Mouse (Mus musculus): Measurements from ENCODE around the gene Erp29. TPM values are rescaled to one million over a fixed set of nuclear protein-coding genes. Genes with fewer than 3 reads are reported as not detected.

Erp29 gene
- polyA plus RNA-seq, 1 experiment from 2014 or later = 140 TPM

GRCm38 (mm10) chr5:121443548-121443947, 8.8 kb downstream of the Erp29 start:
- 95% methylated on average over 3 of the region's 3 CpGs for WGBS
- Histone ChIP-seq H3K27me3 (ENCODE audit: control insufficient read depth, insufficient read depth, low read length) (no peaks in the 10 kb centered on the region), H3K4me2 (replicated peaks; ENCODE audit: low read depth, low read length) (no peak overlapping the region)

GRCm38 (mm10) chr5:121438756-121439155, 13.6 kb downstream of the Erp29 start:
- H3K27me3 ChIP-seq (ENCODE audit: control insufficient read depth, insufficient read depth, low read length) = no peaks in the 10 kb centered on the region
- no peak overlapping the region for H3K4me2 ChIP-seq (replicated peaks; ENCODE audit: low read depth, low read length)
- no peak for ATAC-seq (ENCODE audit: insufficient number of reproducible peaks, insufficient read depth, low FRiP score, low read depth)
- no peak overlapping the region for H3K27ac ChIP-seq (ENCODE audit: low read length)
- H3K9me3 ChIP-seq (ENCODE audit: control insufficient read depth, low read depth, low read length) = no peaks in the 10 kb centered on the region
- H3K9ac ChIP-seq (replicated peaks; ENCODE audit: low read depth, low read length) = no peak overlapping the region
- H3K4me3 ChIP-seq (ENCODE audit: low read depth, low read length) = no peak overlapping the region
- H3K36me3 ChIP-seq (ENCODE audit: control insufficient read depth, insufficient read depth, low read length) = peaks cover 82% of the 10 kb centered on the region
- no peaks in the 10 kb centered on the region for H3K4me1 ChIP-seq (ENCODE audit: control insufficient read depth, insufficient read depth, low read length)
- WGBS = 91% methylated on average over 11 of the region's 11 CpGs

More at GRCm38 (mm10) chr5:121443548-121443947, 8.8 kb downstream of the Erp29 start:
- Histone ChIP-seq H3K9me3 (ENCODE audit: control insufficient read depth, low read depth, low read length) (no peaks in the 10 kb centered on the region), H3K36me3 (ENCODE audit: control insufficient read depth, insufficient read depth, low read length) (peaks cover 83% of the 10 kb centered on the region), H3K4me1 (ENCODE audit: control insufficient read depth, insufficient read depth, low read length) (no peaks in the 10 kb centered on the region), H3K4me3 (ENCODE audit: low read depth, low read length) (no peak overlapping the region), H3K27ac (ENCODE audit: low read length) (no peak overlapping the region), H3K9ac (replicated peaks; ENCODE audit: low read depth, low read length) (no peak overlapping the region)
- ATAC-seq (ENCODE audit: insufficient number of reproducible peaks, insufficient read depth, low FRiP score, low read depth) = no peak

- Histone ChIP-seq H3K27ac (ENCODE audit: low read length) (no peak overlapping the region), H3K36me3 (ENCODE audit: control insufficient read depth, insufficient read depth, low read length) (peaks cover 84% of the 10 kb centered on the region), H3K27me3 (ENCODE audit: control insufficient read depth, insufficient read depth, low read length) (no peaks in the 10 kb centered on the region), H3K4me2 (replicated peaks; ENCODE audit: low read depth, low read length) (no peak overlapping the region), H3K4me3 (ENCODE audit: low read depth, low read length) (no peak overlapping the region), H3K9me3 (ENCODE audit: control insufficient read depth, low read depth, low read length) (no peaks in the 10 kb centered on the region), H3K9ac (replicated peaks; ENCODE audit: low read depth, low read length) (no peak overlapping the region), H3K4me1 (ENCODE audit: control insufficient read depth, insufficient read depth, low read length) (no peaks in the 10 kb centered on the region)
- 87% methylated on average over 5 of the region's 5 CpGs for WGBS
- ATAC-seq (ENCODE audit: insufficient number of reproducible peaks, insufficient read depth, low FRiP score, low read depth) = no peak
These were observed 14.2 kb downstream of the Erp29 start for GRCm38 (mm10) chr5:121438131-121438530.

GRCm38 (mm10) chr5:121428954-121429353, 23.4 kb downstream of the Erp29 start:
- WGBS = 93% methylated on average over 3 of the region's 3 CpGs
- Histone ChIP-seq H3K27me3 (ENCODE audit: control insufficient read depth, insufficient read depth, low read length) (no peaks in the 10 kb centered on the region), H3K4me2 (replicated peaks; ENCODE audit: low read depth, low read length) (no peak overlapping the region), H3K36me3 (ENCODE audit: control insufficient read depth, insufficient read depth, low read length) (peaks cover 88% of the 10 kb centered on the region), H3K4me1 (ENCODE audit: control insufficient read depth, insufficient read depth, low read length) (no peaks in the 10 kb centered on the region), H3K9ac (replicated peaks; ENCODE audit: low read depth, low read length) (no peak overlapping the region), H3K4me3 (ENCODE audit: low read depth, low read length) (no peak overlapping the region), H3K27ac (ENCODE audit: low read length) (no peak overlapping the region), H3K9me3 (ENCODE audit: control insufficient read depth, low read depth, low read length) (no peaks in the 10 kb centered on the region)
- no peak for ATAC-seq (ENCODE audit: insufficient number of reproducible peaks, insufficient read depth, low FRiP score, low read depth)

GRCm38 (mm10) chr5:121423297-121423696, 29.0 kb downstream of the Erp29 start:
- 86% methylated on average over 10 of the region's 10 CpGs for WGBS
- Histone ChIP-seq H3K36me3 (ENCODE audit: control insufficient read depth, insufficient read depth, low read length) (peaks cover 79% of the 10 kb centered on the region), H3K4me3 (ENCODE audit: low read depth, low read length) (no peak overlapping the region), H3K9ac (replicated peaks; ENCODE audit: low read depth, low read length) (no peak overlapping the region), H3K27me3 (ENCODE audit: control insufficient read depth, insufficient read depth, low read length) (no peaks in the 10 kb centered on the region), H3K4me2 (replicated peaks; ENCODE audit: low read depth, low read length) (no peak overlapping the region), H3K9me3 (ENCODE audit: control insufficient read depth, low read depth, low read length) (no peaks in the 10 kb centered on the region), H3K27ac (ENCODE audit: low read length) (no peak overlapping the region), H3K4me1 (ENCODE audit: control insufficient read depth, insufficient read depth, low read length) (no peaks in the 10 kb centered on the region)
- no peak for ATAC-seq (ENCODE audit: insufficient number of reproducible peaks, insufficient read depth, low FRiP score, low read depth)

- H3K27ac ChIP-seq (ENCODE audit: low read length) = no peak overlapping the region
- H3K4me1 ChIP-seq (ENCODE audit: control insufficient read depth, insufficient read depth, low read length) = no peaks in the 10 kb centered on the region
- WGBS = 92% methylated on average over 6 of the region's 6 CpGs
- no peak for ATAC-seq (ENCODE audit: insufficient number of reproducible peaks, insufficient read depth, low FRiP score, low read depth)
- no peaks in the 10 kb centered on the region for H3K9me3 ChIP-seq (ENCODE audit: control insufficient read depth, low read depth, low read length)
- H3K9ac ChIP-seq (replicated peaks; ENCODE audit: low read depth, low read length) = no peak overlapping the region
- no peak overlapping the region for H3K4me2 ChIP-seq (replicated peaks; ENCODE audit: low read depth, low read length)
- peaks cover 79% of the 10 kb centered on the region for H3K36me3 ChIP-seq (ENCODE audit: control insufficient read depth, insufficient read depth, low read length)
- H3K4me3 ChIP-seq (ENCODE audit: low read depth, low read length) = no peak overlapping the region
- no peaks in the 10 kb centered on the region for H3K27me3 ChIP-seq (ENCODE audit: control insufficient read depth, insufficient read depth, low read length)
These were observed 29.5 kb downstream of the Erp29 start for GRCm38 (mm10) chr5:121422787-121423186.

- Histone ChIP-seq H3K9ac (replicated peaks; ENCODE audit: low read depth, low read length) (no peak overlapping the region), H3K27me3 (ENCODE audit: control insufficient read depth, insufficient read depth, low read length) (no peaks in the 10 kb centered on the region), H3K36me3 (ENCODE audit: control insufficient read depth, insufficient read depth, low read length) (peaks cover 80% of the 10 kb centered on the region), H3K4me2 (replicated peaks; ENCODE audit: low read depth, low read length) (no peak overlapping the region), H3K9me3 (ENCODE audit: control insufficient read depth, low read depth, low read length) (no peaks in the 10 kb centered on the region), H3K4me1 (ENCODE audit: control insufficient read depth, insufficient read depth, low read length) (no peaks in the 10 kb centered on the region), H3K27ac (ENCODE audit: low read length) (no peak overlapping the region), H3K4me3 (ENCODE audit: low read depth, low read length) (no peak overlapping the region)
- 92% methylated on average over 9 of the region's 9 CpGs for WGBS
- ATAC-seq (ENCODE audit: insufficient number of reproducible peaks, insufficient read depth, low FRiP score, low read depth) = no peak
These were observed 31.6 kb downstream of the Erp29 start for GRCm38 (mm10) chr5:121420721-121421120.

- 89% methylated on average over 4 of the region's 4 CpGs for WGBS
- Histone ChIP-seq H3K27ac (ENCODE audit: low read length) (no peak overlapping the region), H3K4me2 (replicated peaks; ENCODE audit: low read depth, low read length) (no peak overlapping the region), H3K4me1 (ENCODE audit: control insufficient read depth, insufficient read depth, low read length) (no peaks in the 10 kb centered on the region), H3K27me3 (ENCODE audit: control insufficient read depth, insufficient read depth, low read length) (no peaks in the 10 kb centered on the region), H3K36me3 (ENCODE audit: control insufficient read depth, insufficient read depth, low read length) (peaks cover 57% of the 10 kb centered on the region), H3K9me3 (ENCODE audit: control insufficient read depth, low read depth, low read length) (no peaks in the 10 kb centered on the region), H3K9ac (replicated peaks; ENCODE audit: low read depth, low read length) (no peak overlapping the region), H3K4me3 (ENCODE audit: low read depth, low read length) (no peak overlapping the region)
- no peak for ATAC-seq (ENCODE audit: insufficient number of reproducible peaks, insufficient read depth, low FRiP score, low read depth)
These were observed 41.3 kb downstream of the Erp29 start for GRCm38 (mm10) chr5:121410975-121411374.

- ATAC-seq (ENCODE audit: insufficient number of reproducible peaks, insufficient read depth, low FRiP score, low read depth) = no peak
- Histone ChIP-seq H3K9me3 (ENCODE audit: control insufficient read depth, low read depth, low read length) (no peaks in the 10 kb centered on the region), H3K27ac (ENCODE audit: low read length) (no peak overlapping the region), H3K9ac (replicated peaks; ENCODE audit: low read depth, low read length) (no peak overlapping the region), H3K27me3 (ENCODE audit: control insufficient read depth, insufficient read depth, low read length) (no peaks in the 10 kb centered on the region), H3K4me1 (ENCODE audit: control insufficient read depth, insufficient read depth, low read length) (no peaks in the 10 kb centered on the region), H3K36me3 (ENCODE audit: control insufficient read depth, insufficient read depth, low read length) (peaks cover 33% of the 10 kb centered on the region), H3K4me3 (ENCODE audit: low read depth, low read length) (no peak overlapping the region), H3K4me2 (replicated peaks; ENCODE audit: low read depth, low read length) (no peak overlapping the region)
- WGBS = 89% methylated on average over 8 of the region's 8 CpGs
These were observed 44.5 kb downstream of the Erp29 start for GRCm38 (mm10) chr5:121407856-121408255.
